Mouse (Mus musculus): ENCODE data around the gene Rnf227.
"Not testable (repeated sequence)": the region's sequence is repeated elsewhere in the genome, so short reads cannot be mapped to it uniquely, and the experiment has no call there.

Rnf227 gene

GRCm38 (mm10) chr11:69340161-69341131 lies at the start of gene Rnf227:
Rnf227 (plus strand) TSS chr11:69340461.
- DNase-seq: peak; percentile 84

GRCm38 (mm10) chr11:69291111-69291510 lies 49.1 kb upstream of the Rnf227 start:
- DNase-seq: no peak

- no peak for DNase-seq
These were observed 45.0 kb upstream of the Rnf227 start for GRCm38 (mm10) chr11:69295286-69295685.

GRCm38 (mm10) chr11:69297799-69298198 lies 42.5 kb upstream of the Rnf227 start:
- no peak for DNase-seq

- DNase-seq: no peak
These were observed 42.0 kb upstream of the Rnf227 start for GRCm38 (mm10) chr11:69298231-69298630.

- DNase-seq: no peak
These were observed 37.4 kb upstream of the Rnf227 start for GRCm38 (mm10) chr11:69302817-69303216.

GRCm38 (mm10) chr11:69305291-69305690 lies 35.0 kb upstream of the Rnf227 start:
- no peak for DNase-seq

- DNase-seq: no peak
These were observed 34.2 kb upstream of the Rnf227 start for GRCm38 (mm10) chr11:69306039-69306438.

GRCm38 (mm10) chr11:69311266-69311665 lies 29.0 kb upstream of the Rnf227 start:
- no peak for DNase-seq

GRCm38 (mm10) chr11:69316361-69316760 lies 23.9 kb upstream of the Rnf227 start:
- no peak for DNase-seq

GRCm38 (mm10) chr11:69318000-69318399 lies 22.3 kb upstream of the Rnf227 start:
- DNase-seq: not testable (repeated sequence)

GRCm38 (mm10) chr11:69321580-69321979 lies 18.7 kb upstream of the Rnf227 start:
- DNase-seq: peak; percentile 16

- DNase-seq: peak; percentile 57
These were observed 18.3 kb upstream of the Rnf227 start for GRCm38 (mm10) chr11:69322010-69322409.

- DNase-seq: peak; percentile 60
These were observed 17.4 kb upstream of the Rnf227 start for GRCm38 (mm10) chr11:69322693-69323471.

GRCm38 (mm10) chr11:69323667-69324111 lies 16.6 kb upstream of the Rnf227 start, which contains the start of the genes Cntrob and Trappc1:
Cntrob (minus strand) TSS chr11:69323775.
Trappc1 (plus strand) TSS chr11:69323980.
- peak; percentile 100 for DNase-seq

- DNase-seq: no peak
These were observed 15.5 kb upstream of the Rnf227 start for GRCm38 (mm10) chr11:69324749-69325148.

GRCm38 (mm10) chr11:69325628-69326407 lies 14.4 kb upstream of the Rnf227 start, which contains the start of gene Kcnab3:
Kcnab3 (plus strand) TSS chr11:69326258.
- peak; percentile 84 for DNase-seq

GRCm38 (mm10) chr11:69326408-69327156 lies 13.7 kb upstream of the Rnf227 start:
- DNase-seq: peak; percentile 66

- DNase-seq: peak; percentile 60
These were observed 13.2 kb upstream of the Rnf227 start for GRCm38 (mm10) chr11:69327157-69327442.

GRCm38 (mm10) chr11:69327648-69328047 lies 12.6 kb upstream of the Rnf227 start:
- DNase-seq: no peak

- DNase-seq: no peak
These were observed 11.7 kb upstream of the Rnf227 start for GRCm38 (mm10) chr11:69328517-69328916.

- peak; percentile 57 for DNase-seq
These were observed 9.1 kb upstream of the Rnf227 start for GRCm38 (mm10) chr11:69331152-69331551.

All from cerebellum, adult 9-11 months (tissue).